ENCODE assay signal across 22 mouse cellular contexts in genomic region chr1:59478911-59479310, GRCm38 (mm10). TPM values are rescaled to one million over a fixed set of nuclear protein-coding genes. Genes with fewer than 3 reads are reported as not detected.
DNase-seq lines count a peak whose midpoint lies in the region; ATAC-seq and TF ChIP-seq lines count a peak whose summit lies in the region.
"Had no signal": no experiment of that assay in that cellular context is flagged by ENCODE, and none has a peak within 500 bp of the region (broad histone marks: within the 10 kb centered on the region; RNA-seq: fewer than 3 reads in every experiment).

No protein-coding gene starts in this region.

- H3K79me3 ChIP-seq in C2C12 (ENCODE audit: low read depth), result peaks cover 13% of the 10 kb centered on the region

- H3ac ChIP-seq in C2C12 (ENCODE audit: control insufficient read depth, insufficient read length, low read depth), result no peak overlapping the region
- H3ac ChIP-seq in myocyte (ENCODE audit: control insufficient read depth, insufficient read length), result no peak overlapping the region

- H3K4me1 ChIP-seq in embryonic fibroblast, embryonic 13.5 days (ENCODE audit: control insufficient read depth, insufficient read depth, low read length), result peaks cover 8% of the 10 kb centered on the region
- peaks cover 28% of the 10 kb centered on the region for H3K4me1 ChIP-seq in hindbrain, embryonic 13.5 days (replicated peaks)

- 79% methylated on average over 3 of the region's 3 CpGs for WGBS in hindbrain, embryonic 13.5 days

- peaks cover 2% of the 10 kb centered on the region for H3K36me3 ChIP-seq in C2C12 (ENCODE audit: control insufficient read depth, insufficient read depth)
- H3K36me3 ChIP-seq in myocyte (ENCODE audit: control insufficient read depth, insufficient read depth), result no peaks in the 10 kb centered on the region
- H3K36me3 ChIP-seq in hindbrain, embryonic 13.5 days, result no peaks in the 10 kb centered on the region
- H3K36me3 ChIP-seq: embryonic facial prominence, embryonic 13.5 days; embryonic facial prominence, embryonic 15.5 days; forebrain, embryonic 12.5 days had no signal

- H3K27ac ChIP-seq in embryonic fibroblast, embryonic 13.5 days (ENCODE audit: insufficient read depth, low read length), result peak overlapping the region; percentile 99; the same call in 1 of the 2 replicates
- H3K27ac ChIP-seq in hindbrain, embryonic 13.5 days, result no peak overlapping the region
- H3K27ac ChIP-seq: embryonic facial prominence, embryonic 15.5 days; forebrain, embryonic 10.5 days; forebrain, embryonic 12.5 days had no signal

- no peak for ATAC-seq in hindbrain, embryonic 13.5 days (ENCODE audit: low FRiP score)
- ATAC-seq: forebrain, embryonic 14.5 days; forebrain, embryonic 16.5 days had no signal

- H3K4me2 ChIP-seq in myocyte (ENCODE audit: low read depth), result no peak overlapping the region
- H3K4me2 ChIP-seq in hindbrain, embryonic 13.5 days, result no peak overlapping the region
- H3K4me2 ChIP-seq: embryonic facial prominence, embryonic 13.5 days; embryonic facial prominence, embryonic 15.5 days; forebrain, embryonic 12.5 days had no signal

- DNase-seq in cerebellum, adult 9-10 months, result peak; percentile 14
- no peak for DNase-seq in cerebellum, postnatal 14 days
- DNase-seq in thymus, postnatal 10 days (ENCODE audit: low spot score in 2 of 2), result no peak
- DNase-seq: adrenal gland, adult 8-10 months; adrenal gland, postnatal 14 days; adrenal gland, postnatal 36 days; B cell, adult 2 months; cerebellum, adult 18-20 months; cerebellum, adult 8-10 months; cerebellum, postnatal 10 days; cerebellum, postnatal 36 days; embryo, embryonic 11 days had no signal

- no peak overlapping the region for H3K4me3 ChIP-seq in C2C12 (ENCODE audit: insufficient read depth, poor library complexity, severe bottlenecking)
- no peak overlapping the region for H3K4me3 ChIP-seq in embryonic fibroblast, embryonic 13.5 days (ENCODE audit: insufficient read depth, low read length)
- H3K4me3 ChIP-seq in myocyte, result no peak overlapping the region
- no peak overlapping the region for H3K4me3 ChIP-seq in hindbrain, embryonic 13.5 days
- H3K4me3 ChIP-seq: embryonic facial prominence, embryonic 13.5 days; embryonic facial prominence, embryonic 15.5 days; forebrain, embryonic 10.5 days; forebrain, embryonic 12.5 days had no signal

- H3K27me3 ChIP-seq in C2C12 (ENCODE audit: control insufficient read depth, insufficient read depth, insufficient read length) (no peaks in the 10 kb centered on the region), myocyte (ENCODE audit: control insufficient read depth, insufficient read depth, insufficient read length) (no peaks in the 10 kb centered on the region)
- H3K27me3 ChIP-seq in hindbrain, embryonic 13.5 days, result peaks cover 25% of the 10 kb centered on the region
- H3K27me3 ChIP-seq: embryonic facial prominence, embryonic 13.5 days; embryonic facial prominence, embryonic 15.5 days had no signal

- peaks cover 19% of the 10 kb centered on the region for H3K79me2 ChIP-seq in C2C12 (ENCODE audit: control insufficient read depth, insufficient read depth)
- peaks cover 12% of the 10 kb centered on the region for H3K79me2 ChIP-seq in myocyte (ENCODE audit: control insufficient read depth, insufficient read depth)

- TF ChIP-seq CTCF in C2C12 (IDR thresholded peaks at IDR 0.05; ENCODE audit: control insufficient read depth, insufficient read depth, insufficient read length), result no peak
- TF ChIP-seq CTCF in embryonic fibroblast, embryonic 13.5 days (IDR thresholded peaks at IDR 0.05; ENCODE audit: borderline replicate concordance, insufficient read depth, low read length), result no peak

- H3K9ac ChIP-seq in hindbrain, embryonic 13.5 days, result no peak overlapping the region
- H3K9ac ChIP-seq: embryonic facial prominence, embryonic 15.5 days; forebrain, embryonic 12.5 days had no signal

- H3K9me3 ChIP-seq in hindbrain, embryonic 13.5 days, result no peaks in the 10 kb centered on the region
- H3K9me3 ChIP-seq: embryonic facial prominence, embryonic 13.5 days; embryonic facial prominence, embryonic 15.5 days; forebrain, embryonic 10.5 days; forebrain, embryonic 12.5 days had no signal

- no peak for TF ChIP-seq POLR2A in embryonic fibroblast, embryonic 13.5 days (IDR thresholded peaks at IDR 0.05; ENCODE audit: low read depth, low read length)
- no peak for TF ChIP-seq POLR2A in myocyte (IDR thresholded peaks at IDR 0.05; ENCODE audit: insufficient read length, low read depth)

TF ChIP-seq in C2C12, 6 proteins besides CTCF, POLR2A, EP300 and RAD21:
- TF ChIP-seq USF1 (IDR thresholded peaks at IDR 0.05; ENCODE audit: low read depth) (peak; percentile 55), FOSL1 (IDR thresholded peaks at IDR 0.05; ENCODE audit: insufficient read depth, low read length, poor library complexity, severe bottlenecking) (no peak)

TF ChIP-seq in myocyte, 11 proteins besides CTCF, POLR2A, EP300 and RAD21:
- peak; percentile 43 for TF ChIP-seq USF1 (IDR thresholded peaks at IDR 0.05; ENCODE audit: low read depth)
- TF ChIP-seq SRF (IDR thresholded peaks at IDR 0.05; ENCODE audit: control insufficient read depth, insufficient read length, low read depth), result no peak
- TF ChIP-seq TCF12 (IDR thresholded peaks at IDR 0.05; ENCODE audit: insufficient read depth, poor library complexity, severe bottlenecking), result no peak

RNA-seq across cellular contexts. Expression of gene Fzd7, which starts 3.3 kb away (rescaled TPM):
- polyA plus RNA-seq in C2C12 (2012; fragmentation: generic; extraction: Trizol) (18.4 TPM), myocyte (2012; fragmentation: generic; extraction: Trizol) (16.4 TPM)
- 43.0 and 50.6 TPM in 2 replicates for polyA plus RNA-seq in embryonic fibroblast, embryonic 13.5 days (2011; ENCODE audit: insufficient read length, low read depth, missing spikeins)
- 3.3 and 3.6 TPM in 2 replicates for polyA plus RNA-seq in hindbrain, embryonic 13.5 days (2015; fragmentation: Nextera tagmentation; extraction: Ambion mirVana)

RNA-seq across cellular contexts. Expression of gene Gm973, which starts 37.2 kb away (rescaled TPM):
- polyA plus RNA-seq in C2C12 (2012; fragmentation: generic; extraction: Trizol) (not detected), myocyte (2012; fragmentation: generic; extraction: Trizol) (not detected)
- polyA plus RNA-seq in embryonic fibroblast, embryonic 13.5 days (2011; ENCODE audit: insufficient read length, low read depth, missing spikeins), result not detected in 2 replicates
- polyA plus RNA-seq in hindbrain, embryonic 13.5 days (2015; fragmentation: Nextera tagmentation; extraction: Ambion mirVana), result 7.9 and 8.6 TPM in 2 replicates
